Mouse (Mus musculus) brown adipose tissue, adult 24 weeks (tissue): ENCODE measurements around the gene Eno4. TPM values are rescaled to one million over a fixed set of nuclear protein-coding genes. Genes with fewer than 3 reads are reported as not detected.

Source experiments
- H3K27ac ChIP-seq: fragments of 200-500 bp; replicated peaks from 2 replicates; pipeline ENCODE4 v1.5.1; 2012; ENCODE audit warnings: low read depth, mild to moderate bottlenecking, low read length
- H3K4me1 ChIP-seq: fragments of 200-500 bp; 2 replicates; pipeline ENCODE4 v1.6.1; 2012; ENCODE audit warnings: low read length, mixed read lengths; ENCODE audit not compliant: control insufficient read depth, insufficient read depth, insufficient read length
- H3K4me3 ChIP-seq: fragments of 200-500 bp; 2 replicates; pipeline ENCODE4 v1.5.1; 2012; ENCODE audit warnings: low read depth, mild to moderate bottlenecking, low read length, moderate library complexity; ENCODE audit not compliant: insufficient read depth
- polyA plus RNA-seq: library from polyadenylated mRNA; stranded (reverse); fragments of >200 nt; gene quantifications from 2 replicates; pipeline ENCODE4 v1.2.4, GENCODE M21; 2012; ENCODE audit not compliant: missing spikeins, insufficient read depth, insufficient read length

Gene Eno4
- polyA plus RNA-seq, 1 experiment: not detected

DNA sequence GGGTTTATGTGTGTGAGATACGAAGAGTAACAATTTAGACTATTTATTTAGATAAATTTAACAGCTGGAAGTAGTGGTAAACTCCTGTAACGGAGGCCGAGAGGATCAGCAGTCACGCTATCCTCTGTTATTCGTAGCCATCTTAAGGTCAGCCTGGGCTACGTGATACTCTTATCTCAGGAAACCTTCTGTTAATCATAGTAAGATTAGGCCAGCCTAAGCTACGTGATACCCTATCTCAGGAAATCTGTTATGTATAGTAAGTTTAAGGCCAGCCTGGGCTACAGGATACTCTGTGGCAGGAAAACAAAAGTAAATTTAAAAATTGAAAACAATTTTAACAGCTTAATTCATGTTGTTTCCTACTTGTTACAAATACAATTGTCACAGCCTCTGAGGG lies 2.7 kb downstream of the Eno4 start:
- no peak overlapping the region for H3K4me3 ChIP-seq
- 0 out of 2 replicates have a peak, but pooled peaks cover 2% of the 10 kb centered on the region for H3K4me1 ChIP-seq
- H3K27ac ChIP-seq: no peak overlapping the region

DNA sequence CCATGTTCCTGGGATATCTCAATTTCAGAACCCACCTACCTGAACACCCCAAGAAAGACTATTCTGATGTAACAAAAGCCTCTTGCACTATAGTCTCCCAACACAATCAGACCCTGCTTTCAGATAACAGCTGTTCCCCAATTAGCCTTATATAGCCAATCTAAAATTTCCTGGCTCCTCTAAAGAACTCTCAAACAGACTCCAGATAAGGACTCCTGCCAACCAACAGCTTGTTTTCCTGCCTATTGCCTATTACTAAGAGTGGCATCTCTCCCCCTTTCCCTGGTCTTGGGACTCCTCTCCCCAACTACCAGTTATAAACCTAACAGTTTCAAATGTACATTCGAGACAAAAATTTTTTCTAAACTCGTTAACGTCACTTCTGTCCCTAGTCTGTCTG lies 8.3 kb downstream of the Eno4 start:
- H3K27ac ChIP-seq: no peak overlapping the region
- no peak overlapping the region for H3K4me3 ChIP-seq
- no peaks in the 10 kb centered on the region for H3K4me1 ChIP-seq

DNA sequence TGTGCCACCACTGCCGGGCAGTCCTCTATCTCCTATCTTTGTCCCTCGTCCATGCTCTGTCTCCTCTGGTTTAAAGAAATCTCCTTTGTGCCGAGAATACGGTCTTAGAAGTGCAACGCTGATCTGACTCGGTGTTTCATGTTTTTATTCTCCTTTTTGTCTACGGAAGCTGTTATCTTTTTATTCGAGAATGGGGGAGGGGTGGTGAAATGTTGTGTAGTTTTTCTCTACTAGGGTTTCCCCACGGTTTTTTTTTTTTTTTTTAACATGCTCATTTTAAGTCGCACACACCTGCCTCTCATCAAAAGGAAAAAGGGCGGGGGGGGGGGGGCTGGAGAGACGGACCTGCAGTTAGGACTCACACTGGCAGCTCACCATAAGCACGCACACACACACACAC lies 9.0 kb downstream of the Eno4 start:
- no peak overlapping the region for H3K4me3 ChIP-seq
- no peaks in the 10 kb centered on the region for H3K4me1 ChIP-seq
- no peak overlapping the region for H3K27ac ChIP-seq

DNA sequence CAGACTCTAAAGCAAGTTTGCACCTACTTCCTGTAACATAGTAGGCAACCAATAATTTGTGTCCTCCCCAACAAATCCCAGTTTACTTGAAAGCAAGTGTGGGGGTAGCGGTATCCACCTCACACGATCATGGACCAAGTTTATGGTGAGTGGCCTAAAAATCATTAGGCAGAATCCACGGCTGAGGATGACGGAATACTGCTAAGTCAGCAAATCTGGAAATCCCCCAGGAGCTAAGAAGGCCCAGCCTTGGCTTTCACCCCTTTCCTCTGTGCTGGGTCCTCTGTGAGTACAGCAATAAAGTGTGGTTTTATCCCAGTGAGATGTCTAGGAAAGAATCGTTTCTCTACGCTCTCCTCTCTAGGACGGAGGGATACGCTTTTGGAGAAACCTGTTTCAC lies 11.6 kb downstream of the Eno4 start:
- Histone ChIP-seq H3K27ac (no peak overlapping the region), H3K4me3 (no peak overlapping the region), H3K4me1 (no peaks in the 10 kb centered on the region)

DNA sequence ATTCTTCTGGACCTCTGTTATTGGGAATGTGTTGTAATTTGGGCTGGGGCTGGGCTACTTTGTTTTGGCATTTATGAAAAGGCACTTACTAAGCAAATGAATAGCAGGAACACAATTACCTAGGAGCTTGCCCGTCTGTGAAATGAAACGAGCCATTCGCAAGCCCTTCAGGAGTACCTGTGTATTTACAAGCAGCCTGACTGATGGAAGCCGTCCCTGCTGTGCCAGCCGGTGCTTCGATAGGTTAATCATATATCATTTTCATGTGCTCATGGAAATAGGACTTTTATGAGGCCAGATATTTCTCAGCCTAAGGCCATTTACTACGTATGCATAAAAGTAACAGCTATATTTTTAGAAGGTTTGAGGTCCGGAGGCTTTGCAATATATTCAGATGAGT lies 19.8 kb downstream of the Eno4 start:
- Histone ChIP-seq H3K4me1 (no peaks in the 10 kb centered on the region), H3K27ac (no peak overlapping the region), H3K4me3 (no peak overlapping the region)

DNA sequence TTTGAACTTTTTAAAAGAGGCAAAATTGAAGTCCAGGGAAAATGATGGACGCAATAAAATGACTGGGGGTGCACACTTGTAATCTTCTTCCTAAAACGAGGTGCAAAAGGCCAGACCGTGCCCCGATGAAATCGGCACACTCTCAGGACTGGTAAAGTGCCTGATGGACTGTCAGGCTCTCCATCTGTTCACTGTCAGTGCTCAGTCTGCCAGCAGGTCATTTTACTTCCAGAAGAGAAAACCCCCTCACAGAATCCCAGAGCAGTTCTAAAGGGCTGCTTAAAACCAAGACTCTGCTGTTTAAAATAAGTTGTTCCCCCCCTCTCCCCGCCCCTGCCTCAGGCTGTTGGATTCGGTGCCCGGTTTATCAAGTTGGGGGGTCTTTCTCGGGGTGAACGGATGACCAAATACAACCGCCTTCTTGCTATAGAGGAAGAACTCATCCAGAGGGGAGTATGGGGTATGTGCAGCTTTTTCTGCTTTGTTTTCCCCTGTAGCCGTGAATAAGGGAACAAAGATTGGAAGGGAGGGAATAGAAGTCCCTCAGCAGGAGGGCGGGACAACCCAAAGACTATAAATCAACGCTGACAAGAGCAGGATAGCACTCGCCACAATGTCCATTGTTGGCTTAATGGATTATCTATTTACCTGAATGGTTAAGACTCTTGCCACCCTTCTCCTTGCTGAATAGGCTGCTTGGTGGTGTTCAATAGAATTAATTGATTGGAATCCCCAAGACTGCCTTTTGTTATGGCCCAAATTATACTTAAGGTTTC lies 25.7 kb downstream of the Eno4 start:
- Histone ChIP-seq H3K27ac (no peak overlapping the region), H3K4me1 (no peaks in the 10 kb centered on the region), H3K4me3 (no peak overlapping the region)

DNA sequence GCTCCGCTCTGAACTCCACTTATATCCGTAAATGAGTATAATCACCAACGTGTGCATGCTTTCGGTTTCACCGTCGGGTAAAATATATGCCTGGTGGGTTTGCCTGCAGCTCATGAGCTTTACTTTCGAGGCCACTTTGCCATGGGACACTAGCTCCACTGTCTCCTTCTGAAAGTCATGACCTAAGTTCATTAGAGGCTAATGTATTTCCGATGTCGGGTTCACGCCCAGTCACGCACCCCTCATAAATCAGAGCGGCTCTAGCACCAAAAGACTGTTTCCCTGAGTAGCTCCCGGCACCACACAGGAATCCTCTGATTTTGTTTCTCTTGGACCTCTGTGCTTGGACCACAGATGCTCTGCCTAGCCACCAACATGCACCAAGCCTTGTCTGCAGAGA lies 27.6 kb downstream of the Eno4 start:
- Histone ChIP-seq H3K4me1 (no peaks in the 10 kb centered on the region), H3K27ac (no peak overlapping the region), H3K4me3 (no peak overlapping the region)

DNA sequence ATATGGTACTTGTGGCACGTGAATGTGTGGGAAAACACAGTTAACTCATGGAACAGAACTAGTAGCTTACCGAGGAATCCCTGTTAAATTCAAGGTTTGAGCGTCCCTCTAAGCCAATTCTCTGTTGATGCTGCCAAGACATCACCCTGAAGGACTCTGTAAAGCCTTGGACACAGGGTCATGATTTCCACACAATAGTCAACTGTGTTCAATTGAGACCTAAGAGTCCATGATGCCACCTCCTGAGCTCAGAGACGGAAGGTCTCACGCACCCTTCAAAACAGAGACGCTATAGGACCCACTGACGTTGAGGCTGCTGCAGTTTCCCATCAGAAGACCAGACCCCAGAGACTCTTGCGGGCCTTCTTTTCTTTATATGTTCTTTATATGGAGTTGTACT lies 30.9 kb downstream of the Eno4 start:
- Histone ChIP-seq H3K27ac (no peak overlapping the region), H3K4me1 (no peaks in the 10 kb centered on the region), H3K4me3 (no peak overlapping the region)

DNA sequence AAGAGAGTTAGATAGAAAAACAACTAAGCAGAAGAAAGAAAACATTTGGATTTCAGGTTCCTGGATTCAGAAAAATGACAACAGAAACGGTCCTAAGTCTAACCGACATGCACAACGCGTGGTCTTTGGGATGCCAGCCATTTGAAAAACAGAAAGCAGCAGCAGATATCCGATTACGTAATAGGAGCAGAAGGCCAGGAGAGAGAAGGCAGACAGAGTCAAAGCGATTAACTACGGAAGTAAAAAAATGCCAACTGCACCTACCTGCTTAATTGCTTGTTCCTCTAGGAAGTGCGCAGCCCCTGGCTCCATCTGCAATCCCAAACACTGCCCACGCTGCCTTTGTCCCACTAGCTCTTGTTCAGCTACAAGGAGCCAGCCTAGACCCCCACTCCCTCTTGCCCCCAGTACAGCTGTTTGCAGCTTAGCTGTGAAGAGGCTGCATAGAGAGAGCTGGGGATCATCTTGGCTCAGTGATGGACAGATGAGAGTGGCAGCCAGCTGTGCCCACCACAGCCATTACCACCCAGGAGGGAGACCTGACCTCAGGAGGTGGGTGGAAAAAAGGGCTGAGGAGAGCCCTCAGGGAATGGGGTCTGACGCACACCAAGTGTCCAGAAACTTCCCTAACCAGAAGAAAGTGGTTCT lies 32.1 kb downstream of the Eno4 start:
- Histone ChIP-seq H3K4me1 (no peaks in the 10 kb centered on the region), H3K27ac (no peak overlapping the region), H3K4me3 (no peak overlapping the region)

DNA sequence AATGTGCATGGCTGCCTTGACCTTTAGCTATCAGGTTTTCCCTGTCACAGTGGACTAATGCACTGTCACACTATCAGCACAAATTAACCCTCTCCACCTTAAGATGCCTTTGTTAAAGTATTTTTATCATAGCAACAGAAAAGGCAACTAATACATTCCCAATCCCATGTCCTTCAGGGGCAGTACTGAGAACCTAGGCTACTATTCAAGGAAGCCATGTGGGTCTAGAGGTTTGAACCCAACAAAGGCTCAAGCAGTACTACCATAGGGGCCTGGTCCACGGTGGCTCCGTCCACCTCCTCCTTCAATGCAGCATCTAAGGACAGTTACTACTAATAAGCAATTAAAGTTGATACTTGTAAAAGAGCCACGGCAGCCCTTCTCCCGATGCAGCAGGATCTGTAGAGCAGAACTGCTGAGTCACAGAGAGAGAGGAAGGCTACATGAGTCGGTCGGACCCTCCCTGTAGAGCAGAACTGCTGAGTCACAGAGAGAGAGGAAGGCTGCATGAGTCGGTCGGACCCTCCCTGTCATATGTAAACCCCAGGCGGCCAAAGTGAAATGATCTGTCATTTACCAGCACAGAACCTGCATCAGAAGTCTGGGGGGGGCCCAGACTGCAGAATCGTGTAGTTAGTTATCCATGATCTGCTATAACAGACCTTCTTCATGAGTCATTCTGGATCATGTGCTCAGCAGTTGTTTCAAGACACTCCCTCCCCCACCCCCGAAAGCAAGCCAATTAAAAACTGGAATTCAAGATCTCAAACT lies 35.4 kb downstream of the Eno4 start:
- Histone ChIP-seq H3K4me1 (no peaks in the 10 kb centered on the region), H3K4me3 (no peak overlapping the region), H3K27ac (no peak overlapping the region)

DNA sequence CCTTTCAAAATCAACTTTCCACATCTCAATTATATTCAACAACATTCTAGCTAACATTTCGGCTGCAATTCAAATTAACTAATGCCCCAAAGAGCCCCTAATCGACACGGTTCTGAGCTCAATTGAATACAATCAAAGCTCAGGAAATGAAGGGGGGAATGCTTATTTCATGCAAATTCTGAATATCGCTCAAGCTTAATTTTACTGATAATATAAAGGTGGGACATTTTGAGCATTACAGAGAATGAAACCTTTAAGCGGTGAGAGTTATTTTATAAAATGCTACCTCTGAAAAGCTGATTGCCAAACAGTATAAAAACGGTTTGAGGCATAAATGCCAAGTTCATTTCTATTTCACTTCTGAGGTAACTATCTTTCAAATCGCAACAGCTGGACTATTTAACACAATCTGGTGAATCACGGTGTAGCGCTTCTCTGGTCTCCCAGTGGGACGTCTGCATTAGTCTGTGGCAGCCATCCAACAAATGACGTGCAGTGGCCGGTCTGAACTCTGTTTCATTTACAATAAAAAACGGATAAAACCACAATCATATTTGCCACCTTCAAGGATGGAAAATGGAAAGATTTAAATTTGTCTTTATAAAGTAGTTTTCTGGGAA lies 36.3 kb downstream of the Eno4 start:
- 0 out of 2 replicates have a peak overlapping the region, but pooled peaks have one; percentile 0 for H3K4me3 ChIP-seq
- no peak overlapping the region for H3K27ac ChIP-seq
- H3K4me1 ChIP-seq: no peaks in the 10 kb centered on the region

DNA sequence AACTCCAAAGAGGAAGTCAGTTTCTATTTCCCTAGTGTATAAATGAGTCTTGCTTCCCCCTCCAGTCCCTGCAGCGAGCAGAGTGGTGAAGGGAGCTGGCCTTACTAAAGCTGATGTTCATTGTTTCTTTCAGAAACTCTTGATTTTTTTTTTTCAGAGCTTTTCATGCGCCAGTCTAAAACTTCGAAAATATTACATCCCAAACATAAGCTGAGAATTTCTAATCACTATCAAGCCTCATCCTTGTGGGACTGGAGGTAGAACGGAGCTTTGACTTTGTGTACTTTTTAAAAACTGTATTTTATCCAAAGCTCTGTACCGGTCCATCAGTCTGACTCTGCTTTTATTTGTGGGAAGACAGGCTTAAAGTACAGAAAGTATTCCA lies 36.8 kb downstream of the Eno4 start:
- Histone ChIP-seq H3K27ac (no peak overlapping the region), H3K4me3 (no peak overlapping the region), H3K4me1 (no peaks in the 10 kb centered on the region)

DNA sequence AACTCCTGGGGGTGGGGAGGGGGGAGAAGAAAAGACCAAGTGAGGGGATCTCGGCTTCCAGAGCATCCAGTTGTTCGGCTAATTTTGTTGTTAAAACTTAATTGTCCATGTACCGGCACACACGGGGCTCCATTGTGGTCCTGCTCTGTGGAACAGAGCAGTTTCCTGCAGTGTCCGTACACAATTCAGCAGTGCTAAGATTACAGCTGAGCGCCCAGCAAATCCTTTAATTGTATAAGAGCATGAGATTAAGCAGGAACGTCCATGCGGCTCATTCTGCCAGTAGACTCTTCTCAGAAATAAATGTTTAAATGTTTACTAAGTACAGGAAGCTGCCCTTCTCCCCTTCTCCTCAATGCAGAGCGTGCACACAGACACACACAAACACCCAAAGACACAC lies 38.3 kb downstream of the Eno4 start:
- Histone ChIP-seq H3K4me3 (no peak overlapping the region), H3K4me1 (no peaks in the 10 kb centered on the region), H3K27ac (no peak overlapping the region)

DNA sequence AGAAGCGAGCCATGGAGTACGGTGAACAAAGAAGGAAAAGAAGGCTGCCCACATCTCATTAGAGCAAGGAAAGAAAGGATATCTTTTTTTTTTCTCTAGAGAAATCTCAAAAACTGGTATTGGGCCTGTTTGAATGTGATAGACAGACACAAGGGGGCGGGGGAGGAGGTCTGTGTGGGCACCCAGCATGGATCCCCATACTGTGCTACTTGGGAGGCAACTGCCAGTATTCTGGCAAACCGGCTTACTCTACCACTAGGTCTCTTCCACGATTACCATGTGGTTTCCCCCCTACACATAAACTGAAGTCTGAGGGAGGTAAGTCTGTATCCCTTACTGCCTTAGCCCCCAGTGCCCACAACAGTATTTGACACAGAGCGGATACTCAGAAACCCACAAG lies 59.6 kb downstream of the Eno4 start:
- H3K4me1 ChIP-seq: no peaks in the 10 kb centered on the region
- no peak overlapping the region for H3K27ac ChIP-seq
- no peak overlapping the region for H3K4me3 ChIP-seq

DNA sequence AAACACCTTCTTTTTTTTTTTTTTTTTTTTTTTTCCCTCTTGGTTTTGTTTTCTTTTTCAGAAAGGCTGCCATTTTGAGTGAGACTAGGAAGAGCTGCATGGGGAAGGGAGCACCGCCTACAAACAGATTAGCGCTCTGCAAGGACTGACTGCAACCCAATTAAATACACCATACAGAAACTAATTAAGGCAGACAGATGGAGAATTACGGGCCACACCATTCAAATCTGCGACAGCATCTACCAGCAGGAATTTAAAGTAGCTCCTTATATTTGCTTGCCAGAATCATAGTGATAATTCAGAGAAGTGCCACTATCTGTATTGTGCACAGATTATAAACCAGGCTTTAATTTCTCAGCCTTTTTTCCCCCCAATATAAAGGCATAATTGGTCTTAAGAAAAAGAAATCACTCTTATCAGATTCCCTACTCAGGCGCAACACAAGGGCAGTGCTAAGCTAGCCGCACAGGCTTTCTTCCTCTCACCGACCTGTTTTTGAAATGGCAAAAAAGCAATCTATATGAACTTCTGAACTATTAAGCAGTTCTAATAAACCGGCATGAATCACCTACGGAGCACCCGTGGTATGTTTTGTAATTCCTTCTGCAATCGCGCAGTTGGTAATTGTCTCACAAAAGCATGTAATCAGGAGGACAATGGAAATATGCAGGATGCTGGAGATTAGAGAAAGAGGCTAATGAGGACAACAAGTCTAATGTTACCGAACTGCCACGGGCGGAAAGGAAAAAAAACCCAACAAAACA lies 63.5 kb downstream of the Eno4 start:
- Histone ChIP-seq H3K27ac (no peak overlapping the region), H3K4me1 (no peaks in the 10 kb centered on the region), H3K4me3 (no peak overlapping the region)
